Mouse (Mus musculus) limb, embryonic 11.5 days (tissue): ENCODE data around the gene Scd2. TPM values are rescaled to one million over a fixed set of nuclear protein-coding genes. Genes with fewer than 3 reads are reported as not detected.
A peak's percentile ranks its signal among the peaks of the same experiment; 100 is the strongest.

Experiments
- ATAC-seq: fragments of 200-750 bp; cut with Nextera tagmentation; 2 replicates; pipeline ENCODE4 v1.8.0; 2017; ENCODE audit warnings: low read depth; ENCODE audit not compliant: insufficient number of reproducible peaks, low FRiP score, low TSS enrichment
- DNase-seq: peaks from one replicate; pipeline ENCODE4 v3.0.0-alpha.2; 2015; ENCODE audit warnings: low spot score
- H3K27ac ChIP-seq: fragments of 300-500 bp; sonication (generic); replicated peaks from 2 replicates; pipeline ENCODE4 v1.5.1; 2014; ENCODE audit warnings: low read depth, mild to moderate bottlenecking, low read length
- H3K27me3 ChIP-seq: fragments of 300-500 bp; sonication (generic); 2 replicates; pipeline ENCODE4 v1.6.1; 2014; ENCODE audit warnings: mild to moderate bottlenecking, low read length, mixed read lengths; ENCODE audit not compliant: control insufficient read depth, insufficient read depth
- H3K36me3 ChIP-seq: fragments of 300-500 bp; sonication (generic); 2 replicates; pipeline ENCODE4 v1.6.1; 2014; ENCODE audit warnings: mild to moderate bottlenecking, low read length, moderate library complexity, mixed read lengths; ENCODE audit not compliant: control insufficient read depth, insufficient read depth
- H3K4me1 ChIP-seq: fragments of 300-500 bp; sonication (generic); 2 replicates; pipeline ENCODE4 v1.6.1; 2014; ENCODE audit warnings: low read length, mixed read lengths; ENCODE audit not compliant: control insufficient read depth, insufficient read depth
- H3K4me2 ChIP-seq: fragments of 300-500 bp; sonication (generic); 2 replicates; pipeline ENCODE4 v1.6.1; 2014; ENCODE audit warnings: low read depth, mild to moderate bottlenecking, moderate library complexity; ENCODE audit not compliant: severe bottlenecking
- H3K4me3 ChIP-seq: fragments of 300-500 bp; sonication (generic); 2 replicates; pipeline ENCODE4 v1.5.1; 2014; ENCODE audit warnings: low read depth, low read length
- H3K9ac ChIP-seq: fragments of 300-500 bp; sonication (generic); 2 replicates; pipeline ENCODE4 v1.6.1; 2014; ENCODE audit warnings: mild to moderate bottlenecking, low read length
- H3K9me3 ChIP-seq: fragments of 300-500 bp; sonication (generic); 2 replicates; pipeline ENCODE4 v1.6.1; 2016; ENCODE audit warnings: low read length; ENCODE audit not compliant: control insufficient read depth
- WGBS: fragments of 180-500 bp; shearing (Covaris S2); extraction: QIAGEN DNeasy Blood & Tissue Kit; methylation state at CpG from one replicate; pipeline ENCODE4 v1.1.7; 2014; 5-methylcytosine and 5-hydroxymethylcytosine counted together
- polyA plus RNA-seq: library from polyadenylated mRNA; unstranded; fragments of >200 nt; fragmentation: Nextera tagmentation; extraction: Ambion mirVana; gene quantifications from 2 replicates; pipeline ENCODE4 v1.2.1, GENCODE M21; 2014

Scd2 gene
- polyA plus RNA-seq, 1 experiment from 2014 or later = 309 TPM

GRCm38 (mm10) chr19:44302901-44303300 is 9.4 kb downstream of the Scd2 start:
- H3K4me1 ChIP-seq = peaks cover 16% of the 10 kb centered on the region
- no peak for ATAC-seq
- H3K9me3 ChIP-seq = no peaks in the 10 kb centered on the region
- H3K27me3 ChIP-seq = no peaks in the 10 kb centered on the region
- WGBS = 94% methylated on average over 11 of the region's 11 CpGs
- DNase-seq = peak; percentile 19
- H3K4me2 ChIP-seq = no peak overlapping the region
- H3K9ac ChIP-seq = no peak overlapping the region
- H3K36me3 ChIP-seq = peaks cover 58% of the 10 kb centered on the region
- H3K4me3 ChIP-seq = no peak overlapping the region
- H3K27ac ChIP-seq = no peak overlapping the region

- H3K36me3 ChIP-seq = peaks cover 53% of the 10 kb centered on the region
- no peak overlapping the region for H3K27ac ChIP-seq
- no peaks in the 10 kb centered on the region for H3K27me3 ChIP-seq
- H3K4me1 ChIP-seq = peaks cover 10% of the 10 kb centered on the region; the same call in 1 of the 2 replicates
- H3K9ac ChIP-seq = no peak overlapping the region
- H3K9me3 ChIP-seq = no peaks in the 10 kb centered on the region
- H3K4me2 ChIP-seq = no peak overlapping the region
- no peak for ATAC-seq
- no peak overlapping the region for H3K4me3 ChIP-seq
- peak; percentile 14 for DNase-seq
- WGBS = 92% methylated on average over 8 of the region's 8 CpGs
Observed at GRCm38 (mm10) chr19:44303502-44303901, 10.0 kb downstream of the Scd2 start.

DNA sequence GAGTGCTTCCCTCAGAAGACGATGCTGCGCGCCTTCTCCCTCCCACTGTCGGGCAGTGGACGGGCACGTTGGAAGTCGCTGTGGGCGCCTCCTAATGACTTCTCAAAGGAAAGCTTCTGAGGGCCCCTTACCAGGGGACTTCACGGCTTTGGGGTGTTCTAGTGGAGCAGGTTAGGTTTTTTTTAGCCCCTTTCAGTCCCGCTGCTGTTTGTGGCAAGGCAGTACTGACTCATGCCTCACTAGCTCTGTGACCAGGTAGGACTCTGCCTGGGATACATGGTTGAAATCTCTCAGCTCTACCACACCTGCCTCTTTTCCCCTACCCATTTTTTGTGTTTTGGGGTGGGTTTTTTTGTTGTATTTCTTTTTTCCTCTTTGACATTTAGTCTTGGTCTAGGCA is 10.9 kb downstream of the Scd2 start:
- 91% methylated on average over 10 of the region's 10 CpGs for WGBS
- no peak for ATAC-seq
- no peak overlapping the region for H3K27ac ChIP-seq
- peak; percentile 20 for DNase-seq
- 0 out of 2 replicates have a peak, but pooled peaks cover 3% of the 10 kb centered on the region for H3K4me1 ChIP-seq
- H3K27me3 ChIP-seq = no peaks in the 10 kb centered on the region
- H3K9me3 ChIP-seq = no peaks in the 10 kb centered on the region
- peaks cover 45% of the 10 kb centered on the region for H3K36me3 ChIP-seq
- no peak overlapping the region for H3K4me2 ChIP-seq
- H3K4me3 ChIP-seq = no peak overlapping the region
- no peak overlapping the region for H3K9ac ChIP-seq

- Histone ChIP-seq H3K36me3 (peaks cover 45% of the 10 kb centered on the region), H3K9ac (no peak overlapping the region), H3K27me3 (no peaks in the 10 kb centered on the region), H3K4me1 (0 out of 2 replicates have a peak, but pooled peaks cover 3% of the 10 kb centered on the region), H3K4me2 (no peak overlapping the region), H3K4me3 (no peak overlapping the region), H3K27ac (no peak overlapping the region), H3K9me3 (no peaks in the 10 kb centered on the region)
- ATAC-seq = no peak
- DNase-seq = peak; percentile 19
- WGBS = 89% methylated on average over 16 of the region's 16 CpGs
Observed at GRCm38 (mm10) chr19:44304851-44305510, 11.5 kb downstream of the Scd2 start.

DNA sequence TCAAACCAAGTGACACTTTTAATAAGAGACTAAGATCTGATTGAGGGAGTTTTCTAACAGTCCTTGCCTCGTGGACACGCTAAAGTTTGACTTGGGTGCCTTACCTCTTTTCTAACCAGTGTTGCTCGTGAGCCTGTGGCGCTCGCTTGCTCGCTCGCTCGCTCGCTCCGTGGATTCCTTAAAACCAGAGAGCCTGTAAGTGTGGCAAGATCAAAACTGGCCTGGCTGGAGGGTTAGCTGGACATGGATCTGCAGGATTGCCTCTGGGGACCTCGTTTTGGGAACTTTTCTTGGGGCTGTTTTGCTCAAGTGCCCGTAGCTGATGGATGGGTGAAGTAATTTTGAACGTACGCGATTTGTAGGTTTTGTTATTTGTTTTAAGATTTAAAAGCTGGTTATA is 12.2 kb downstream of the Scd2 start:
- no peaks in the 10 kb centered on the region for H3K4me1 ChIP-seq
- no peak overlapping the region for H3K4me2 ChIP-seq
- WGBS = 92% methylated on average over 15 of the region's 15 CpGs
- H3K27ac ChIP-seq = no peak overlapping the region
- H3K36me3 ChIP-seq = peaks cover 38% of the 10 kb centered on the region
- no peak overlapping the region for H3K4me3 ChIP-seq
- DNase-seq = peak; percentile 21
- no peak overlapping the region for H3K9ac ChIP-seq
- no peak for ATAC-seq
- H3K9me3 ChIP-seq = no peaks in the 10 kb centered on the region
- H3K27me3 ChIP-seq = no peaks in the 10 kb centered on the region

DNA sequence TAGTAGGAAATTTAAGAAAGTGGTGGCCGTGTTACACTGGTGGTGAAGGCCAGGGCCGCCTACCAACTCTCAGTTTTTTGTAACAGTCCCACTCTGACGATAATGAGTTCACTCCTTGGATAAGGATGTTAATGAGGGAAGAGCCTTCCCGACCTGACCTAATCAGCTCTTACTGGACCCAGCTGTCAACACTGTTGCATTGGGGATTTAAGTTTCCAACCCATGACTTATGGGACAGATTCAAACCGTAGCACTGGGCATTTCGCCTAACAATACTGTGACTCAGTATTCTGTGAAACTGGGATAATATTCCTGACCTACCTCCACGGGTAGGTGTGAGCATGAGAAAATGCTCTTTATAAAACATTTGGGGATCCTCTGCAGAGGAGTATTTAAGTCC is 12.7 kb downstream of the Scd2 start:
- Histone ChIP-seq H3K9me3 (no peaks in the 10 kb centered on the region), H3K4me3 (no peak overlapping the region), H3K4me2 (no peak overlapping the region), H3K9ac (no peak overlapping the region), H3K4me1 (no peaks in the 10 kb centered on the region), H3K27ac (no peak overlapping the region), H3K27me3 (no peaks in the 10 kb centered on the region), H3K36me3 (peaks cover 34% of the 10 kb centered on the region)
- WGBS = 85% methylated on average over 7 of the region's 7 CpGs
- ATAC-seq (no peak), DNase-seq (peak; percentile 18)

GRCm38 (mm10) chr19:44307101-44307914 is 13.8 kb downstream of the Scd2 start:
- Histone ChIP-seq H3K9me3 (no peaks in the 10 kb centered on the region), H3K4me2 (no peak overlapping the region), H3K4me1 (no peaks in the 10 kb centered on the region), H3K27ac (no peak overlapping the region), H3K36me3 (peaks cover 25% of the 10 kb centered on the region), H3K4me3 (no peak overlapping the region), H3K27me3 (no peaks in the 10 kb centered on the region), H3K9ac (no peak overlapping the region)
- peak; percentile 26 for DNase-seq
- no peak for ATAC-seq
- WGBS = 85% methylated on average over 9 of the region's 9 CpGs

DNA sequence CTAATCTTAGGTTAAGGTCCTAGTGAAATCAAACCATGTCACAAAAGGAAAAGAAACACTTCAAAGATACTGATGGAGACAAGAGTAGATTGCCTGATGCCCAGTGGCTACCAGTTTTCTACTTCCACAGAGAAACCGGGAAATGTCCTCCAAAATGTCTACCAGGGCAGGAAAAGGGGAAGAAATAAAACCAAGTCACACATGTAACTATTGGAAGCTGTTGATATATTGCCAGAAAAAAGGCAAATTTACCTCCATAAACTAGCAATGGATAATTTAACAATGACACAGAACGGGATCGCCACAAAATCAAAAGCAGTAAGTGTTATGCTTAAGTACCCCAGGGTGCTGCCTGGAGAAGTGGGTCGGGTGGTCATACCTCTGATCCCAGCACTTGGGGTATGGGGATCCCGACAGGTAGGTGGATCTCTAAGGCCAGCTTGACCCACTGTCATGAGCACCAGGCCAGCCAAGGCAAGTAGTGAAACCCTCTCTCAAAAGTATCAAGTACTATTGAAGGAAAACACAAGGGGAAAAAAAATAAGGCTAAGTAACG is 14.5 kb downstream of the Scd2 start:
- DNase-seq (no peak), ATAC-seq (no peak)
- H3K4me3 ChIP-seq = no peak overlapping the region
- no peak overlapping the region for H3K27ac ChIP-seq
- H3K9me3 ChIP-seq = no peaks in the 10 kb centered on the region
- no peaks in the 10 kb centered on the region for H3K27me3 ChIP-seq
- H3K36me3 ChIP-seq = peaks cover 19% of the 10 kb centered on the region
- no peak overlapping the region for H3K9ac ChIP-seq
- H3K4me2 ChIP-seq = no peak overlapping the region
- 81% methylated on average over 6 of the region's 6 CpGs for WGBS
- H3K4me1 ChIP-seq = no peaks in the 10 kb centered on the region
